Mouse (Mus musculus): Measurements from ENCODE around the gene Msh2.
"Not testable (repeated sequence)": the region's sequence is repeated elsewhere in the genome, so short reads cannot be mapped to it uniquely, and the experiment has no call there.

Msh2 gene

GRCm38 (mm10) chr17:87671890-87672660, at the start of gene Msh2:
Gene Msh2 (plus strand): TSS chr17:87672330.
- peak; percentile 97 for DNase-seq (ENCODE audit: low spot score)

- DNase-seq (ENCODE audit: low spot score), result no peak
These were observed 46.5 kb upstream of the Msh2 start for GRCm38 (mm10) chr17:87625510-87626086.

- no peak for DNase-seq (ENCODE audit: low spot score)
These were observed 44.0 kb upstream of the Msh2 start for GRCm38 (mm10) chr17:87628144-87628543.

GRCm38 (mm10) chr17:87628706-87629105, 43.4 kb upstream of the Msh2 start:
- DNase-seq (ENCODE audit: low spot score), result no peak

GRCm38 (mm10) chr17:87637056-87637389, 35.1 kb upstream of the Msh2 start:
- peak; percentile 33 for DNase-seq (ENCODE audit: low spot score)

- DNase-seq (ENCODE audit: low spot score), result no peak
These were observed 32.9 kb upstream of the Msh2 start for GRCm38 (mm10) chr17:87639242-87639641.

GRCm38 (mm10) chr17:87640272-87640671, 31.9 kb upstream of the Msh2 start:
- DNase-seq (ENCODE audit: low spot score), result no peak

GRCm38 (mm10) chr17:87641006-87641405, 31.1 kb upstream of the Msh2 start:
- DNase-seq (ENCODE audit: low spot score), result no peak

GRCm38 (mm10) chr17:87642744-87643143, 29.4 kb upstream of the Msh2 start:
- DNase-seq (ENCODE audit: low spot score), result no peak

GRCm38 (mm10) chr17:87655616-87656015, 16.5 kb upstream of the Msh2 start:
- DNase-seq (ENCODE audit: low spot score), result not testable (repeated sequence)

- DNase-seq (ENCODE audit: low spot score), result not testable (repeated sequence)
These were observed 10.1 kb upstream of the Msh2 start for GRCm38 (mm10) chr17:87661958-87662573.

- DNase-seq (ENCODE audit: low spot score), result no peak
These were observed 7.9 kb upstream of the Msh2 start for GRCm38 (mm10) chr17:87664238-87664637.

GRCm38 (mm10) chr17:87665066-87665822, 6.9 kb upstream of the Msh2 start:
- DNase-seq (ENCODE audit: low spot score), result peak; percentile 20

- no peak for DNase-seq (ENCODE audit: low spot score)
These were observed 652 bp downstream of the Msh2 start for GRCm38 (mm10) chr17:87672677-87673286.

- not testable (repeated sequence) for DNase-seq (ENCODE audit: low spot score)
These were observed 4.9 kb downstream of the Msh2 start for GRCm38 (mm10) chr17:87676916-87677474.

- no peak for DNase-seq (ENCODE audit: low spot score)
These were observed 5.5 kb downstream of the Msh2 start for GRCm38 (mm10) chr17:87677656-87678055.

GRCm38 (mm10) chr17:87689217-87689616, 17.1 kb downstream of the Msh2 start:
- no peak for DNase-seq (ENCODE audit: low spot score)

- DNase-seq (ENCODE audit: low spot score), result peak; percentile 59
These were observed 19.8 kb downstream of the Msh2 start for GRCm38 (mm10) chr17:87691958-87692357.

GRCm38 (mm10) chr17:87695874-87696465, 23.8 kb downstream of the Msh2 start:
- DNase-seq (ENCODE audit: low spot score), result no peak

GRCm38 (mm10) chr17:87696814-87697213, 24.7 kb downstream of the Msh2 start:
- no peak for DNase-seq (ENCODE audit: low spot score)

- DNase-seq (ENCODE audit: low spot score), result no peak
These were observed 27.1 kb downstream of the Msh2 start for GRCm38 (mm10) chr17:87698996-87699765.

Measured in ovary, postnatal 36 days (tissue).